Mouse (Mus musculus): ENCODE data around the gene Bglap. TPM values are rescaled to one million over a fixed set of nuclear protein-coding genes. Genes with fewer than 3 reads are reported as not detected.
"Not testable (repeated sequence)": the region's sequence is repeated elsewhere in the genome, so short reads cannot be mapped to it uniquely, and the experiment has no call there.

The Bglap gene
- not detected in 2 replicates for polyA plus RNA-seq (2012; ENCODE audit: insufficient read depth, low replicate concordance)

- Histone ChIP-seq H3K36me3 (replicated peaks; ENCODE audit: low read length) (no peaks in the 10 kb centered on the region), H3K9me3 (no peaks in the 10 kb centered on the region; the same call in 1 of the 2 replicates), H3K27me3 (replicated peaks) (peaks cover 7% of the 10 kb centered on the region), H3K4me3 (replicated peaks) (no peak within 1 kb of the TSS), H3K4me1 (peaks cover 6% of the 10 kb centered on the region)
- TF ChIP-seq FLI1 (IDR thresholded peaks at IDR 0.05; ENCODE audit: low read length) (no peak), GATA1 (IDR thresholded peaks at IDR 0.05; ENCODE audit: borderline replicate concordance, low read length) (no peak)
Measured at GRCm38 (mm10) chr3:88384364-88384763, at the start of gene Bglap. TSS of gene Bglap (minus strand) at chr3:88384464.

- not testable (repeated sequence) for H3K36me3 ChIP-seq (replicated peaks; ENCODE audit: low read length); H3K9me3 ChIP-seq; H3K27me3 ChIP-seq (replicated peaks); H3K4me3 ChIP-seq (replicated peaks)
- H3K4me1 ChIP-seq: peaks cover 38% of the 10 kb centered on the region
Measured at GRCm38 (mm10) chr3:88428639-88429038, 44.4 kb upstream of the Bglap start.

- Histone ChIP-seq H3K4me1 (peaks cover 47% of the 10 kb centered on the region), H3K4me3 (replicated peaks) (no peak overlapping the region)
- no peak for TF ChIP-seq FLI1 (IDR thresholded peaks at IDR 0.05; ENCODE audit: low read length)
- no peak for TF ChIP-seq GATA1 (IDR thresholded peaks at IDR 0.05; ENCODE audit: borderline replicate concordance, low read length)
Measured at GRCm38 (mm10) chr3:88427342-88427905, 43.2 kb upstream of the Bglap start.

GRCm38 (mm10) chr3:88425708-88426420 lies 41.6 kb upstream of the Bglap start:
- no peaks in the 10 kb centered on the region for H3K27me3 ChIP-seq (replicated peaks)
- H3K4me1 ChIP-seq: peaks cover 53% of the 10 kb centered on the region
- peaks cover 8% of the 10 kb centered on the region for H3K36me3 ChIP-seq (replicated peaks; ENCODE audit: low read length)
- peak overlapping the region; percentile 99 for H3K4me3 ChIP-seq (replicated peaks)
- TF ChIP-seq GATA1 (IDR thresholded peaks at IDR 0.05; ENCODE audit: borderline replicate concordance, low read length): no peak
- H3K9me3 ChIP-seq: no peaks in the 10 kb centered on the region

More at GRCm38 (mm10) chr3:88427342-88427905, 43.2 kb upstream of the Bglap start:
- no peaks in the 10 kb centered on the region for H3K9me3 ChIP-seq
- H3K36me3 ChIP-seq (replicated peaks; ENCODE audit: low read length): no peaks in the 10 kb centered on the region
- H3K27me3 ChIP-seq (replicated peaks): no peaks in the 10 kb centered on the region

GRCm38 (mm10) chr3:88425330-88425689 lies 41.0 kb upstream of the Bglap start:
- TF ChIP-seq FLI1 (IDR thresholded peaks at IDR 0.05; ENCODE audit: low read length) (no peak), GATA1 (IDR thresholded peaks at IDR 0.05; ENCODE audit: borderline replicate concordance, low read length) (no peak)
- peaks cover 59% of the 10 kb centered on the region for H3K4me1 ChIP-seq
- peaks cover 14% of the 10 kb centered on the region for H3K36me3 ChIP-seq (replicated peaks; ENCODE audit: low read length)
- no peaks in the 10 kb centered on the region for H3K27me3 ChIP-seq (replicated peaks)
- H3K4me3 ChIP-seq (replicated peaks): peak overlapping the region; percentile 99
- no peaks in the 10 kb centered on the region for H3K9me3 ChIP-seq

GRCm38 (mm10) chr3:88424605-88425329 lies 40.5 kb upstream of the Bglap start, which contains the start of gene Slc25a44:
TSS of gene Slc25a44 (minus strand) at chr3:88425139.
- Histone ChIP-seq H3K27me3 (replicated peaks) (no peaks in the 10 kb centered on the region), H3K4me1 (peaks cover 62% of the 10 kb centered on the region), H3K36me3 (replicated peaks; ENCODE audit: low read length) (peaks cover 19% of the 10 kb centered on the region), H3K4me3 (replicated peaks) (peak within 1 kb of the TSS; percentile 99), H3K9me3 (no peaks in the 10 kb centered on the region)
- no peak for TF ChIP-seq GATA1 (IDR thresholded peaks at IDR 0.05; ENCODE audit: borderline replicate concordance, low read length)
- no peak for TF ChIP-seq FLI1 (IDR thresholded peaks at IDR 0.05; ENCODE audit: low read length)

GRCm38 (mm10) chr3:88422020-88422720 lies 37.9 kb upstream of the Bglap start:
- H3K36me3 ChIP-seq (replicated peaks; ENCODE audit: low read length): peaks cover 45% of the 10 kb centered on the region
- TF ChIP-seq GATA1 (IDR thresholded peaks at IDR 0.05; ENCODE audit: borderline replicate concordance, low read length): no peak
- TF ChIP-seq FLI1 (IDR thresholded peaks at IDR 0.05; ENCODE audit: low read length): no peak
- no peaks in the 10 kb centered on the region for H3K9me3 ChIP-seq
- peaks cover 79% of the 10 kb centered on the region for H3K4me1 ChIP-seq
- no peaks in the 10 kb centered on the region for H3K27me3 ChIP-seq (replicated peaks)
- peak overlapping the region; percentile 86 for H3K4me3 ChIP-seq (replicated peaks)

GRCm38 (mm10) chr3:88420771-88421170 lies 36.5 kb upstream of the Bglap start:
- Histone ChIP-seq H3K4me1 (peaks cover 87% of the 10 kb centered on the region), H3K4me3 (replicated peaks) (peak overlapping the region; percentile 6), H3K36me3 (replicated peaks; ENCODE audit: low read length) (peaks cover 59% of the 10 kb centered on the region), H3K9me3 (no peaks in the 10 kb centered on the region), H3K27me3 (replicated peaks) (no peaks in the 10 kb centered on the region)
- no peak for TF ChIP-seq GATA1 (IDR thresholded peaks at IDR 0.05; ENCODE audit: borderline replicate concordance, low read length)
- TF ChIP-seq FLI1 (IDR thresholded peaks at IDR 0.05; ENCODE audit: low read length): no peak

- Histone ChIP-seq H3K9me3 (no peaks in the 10 kb centered on the region), H3K36me3 (replicated peaks; ENCODE audit: low read length) (peaks cover 87% of the 10 kb centered on the region), H3K4me3 (replicated peaks) (peak overlapping the region; percentile 31), H3K4me1 (peaks cover 87% of the 10 kb centered on the region), H3K27me3 (replicated peaks) (no peaks in the 10 kb centered on the region)
- TF ChIP-seq FLI1 (IDR thresholded peaks at IDR 0.05; ENCODE audit: low read length) (no peak), GATA1 (IDR thresholded peaks at IDR 0.05; ENCODE audit: borderline replicate concordance, low read length) (no peak)
Measured at GRCm38 (mm10) chr3:88418016-88418415, 33.8 kb upstream of the Bglap start.
